Mouse (Mus musculus): Measurements from ENCODE around the gene Elmo3.

The Elmo3 gene

DNA sequence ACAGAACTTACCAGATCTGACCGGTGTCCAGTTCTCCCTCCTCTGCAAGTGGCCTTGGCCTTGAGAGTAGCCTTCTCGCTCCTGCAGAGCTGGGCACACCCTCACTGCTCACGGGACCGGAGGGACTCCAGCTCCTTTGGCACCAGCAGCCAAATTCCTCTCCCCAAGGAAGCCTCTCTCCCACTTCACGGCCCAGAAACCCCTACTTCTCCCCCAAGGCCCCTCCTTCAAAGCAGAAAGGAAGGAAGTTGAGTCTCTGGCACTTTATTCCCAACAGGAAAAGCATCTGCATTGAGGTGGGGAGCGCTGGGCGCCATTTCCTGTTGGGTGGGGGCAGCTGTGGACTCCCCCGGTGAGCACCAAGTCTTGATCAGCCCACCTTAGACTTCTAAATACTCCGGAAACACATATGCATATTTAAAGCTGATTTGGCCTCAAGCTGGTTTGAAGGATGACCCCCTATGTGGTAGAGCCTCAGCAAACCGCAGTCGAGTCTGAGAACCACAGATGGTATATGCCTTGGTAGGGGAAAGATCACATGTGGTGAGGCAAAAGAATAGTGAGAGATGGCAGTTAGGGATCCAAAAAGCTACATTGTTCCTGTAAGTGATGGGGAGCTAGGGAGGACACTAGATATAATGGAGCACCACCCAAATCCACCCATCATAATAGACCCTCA, 9.4 kb upstream of the Elmo3 start, which contains the start of gene Exoc3l:
Exoc3l (minus strand) TSS at position 207 of the 679 bp plus-strand sequence.
- ATAC-seq (ENCODE audit: insufficient number of reproducible peaks, low FRiP score, low TSS enrichment), result no peak

DNA sequence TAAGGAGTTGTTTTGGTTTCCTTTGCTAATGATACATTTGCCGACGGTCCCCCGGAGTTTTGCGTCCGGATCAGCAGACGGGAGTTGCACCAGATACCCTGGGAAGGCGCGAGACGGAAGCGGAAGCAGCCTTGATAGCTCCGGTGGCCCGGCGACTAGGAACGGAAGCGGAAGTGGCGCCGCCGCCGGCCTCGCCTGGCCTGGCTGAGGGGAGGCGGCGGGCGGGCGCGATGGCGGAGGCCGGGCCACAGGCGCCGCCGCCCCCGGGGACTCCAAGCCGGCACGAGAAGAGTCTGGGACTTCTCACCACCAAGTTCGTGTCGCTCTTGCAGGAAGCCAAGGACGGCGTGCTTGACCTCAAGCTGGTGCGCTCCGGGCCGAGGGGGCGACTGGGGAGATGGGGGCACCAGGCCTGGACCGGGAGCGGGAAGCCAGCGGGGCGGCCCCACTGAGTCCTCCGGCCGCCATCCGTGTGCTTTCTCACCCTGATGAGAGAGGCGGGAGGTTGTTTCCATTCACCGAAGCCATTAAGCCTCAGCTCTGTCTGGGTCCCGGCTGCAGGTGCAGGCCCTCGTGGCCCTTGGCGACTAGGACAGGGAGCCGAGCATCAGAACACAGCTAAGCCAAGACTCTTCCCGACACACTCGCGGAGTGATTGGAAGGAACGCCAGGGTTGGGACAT, 7.7 kb upstream of the Elmo3 start, which contains the start of gene E2f4:
E2f4 (plus strand) TSS at position 153 of the 682 bp plus-strand sequence.
- peak; percentile 74 for ATAC-seq (ENCODE audit: insufficient number of reproducible peaks, low FRiP score, low TSS enrichment)

DNA sequence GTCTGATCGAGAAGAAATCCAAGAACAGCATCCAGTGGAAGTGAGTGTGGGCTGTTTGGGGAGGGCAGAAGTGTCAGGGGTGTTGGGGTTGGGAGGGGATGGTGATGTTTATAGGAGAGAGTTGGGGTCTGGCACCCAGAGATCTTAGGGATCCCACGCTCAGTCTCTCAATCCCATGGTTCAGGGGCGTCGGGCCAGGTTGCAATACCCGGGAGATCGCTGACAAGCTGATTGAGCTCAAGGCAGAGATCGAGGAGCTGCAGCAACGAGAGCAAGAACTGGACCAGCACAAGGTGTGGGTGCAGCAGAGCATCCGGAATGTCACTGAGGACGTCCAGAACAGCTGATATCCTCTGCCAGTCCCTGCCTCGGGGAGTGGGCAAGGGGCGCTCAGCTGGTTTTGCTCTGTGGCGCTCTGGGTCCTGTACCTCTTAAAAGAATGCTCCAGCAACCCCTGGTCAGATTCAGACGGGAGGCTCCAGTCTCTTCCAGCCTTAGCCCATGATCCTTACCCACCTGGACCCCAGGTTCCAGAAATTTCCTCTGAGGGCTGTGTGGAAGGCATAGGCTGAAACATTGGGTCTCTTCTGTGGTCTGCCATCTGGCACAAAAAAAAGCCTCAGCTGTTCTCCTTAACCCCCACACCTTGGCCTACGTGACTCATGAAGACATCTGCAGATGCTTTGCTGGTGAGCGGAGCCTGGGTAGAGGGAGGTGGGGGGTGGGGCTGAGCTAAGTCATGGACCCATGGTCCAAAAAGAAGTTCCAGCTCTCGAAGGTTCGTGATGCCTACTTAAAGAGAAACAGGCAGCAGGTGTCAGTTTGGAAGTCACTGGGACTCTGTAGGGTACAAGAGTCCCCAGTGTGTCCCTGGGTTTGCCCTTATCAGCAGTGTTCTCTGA, 6.8 kb upstream of the Elmo3 start:
- ATAC-seq (ENCODE audit: insufficient number of reproducible peaks, low FRiP score, low TSS enrichment), result no peak

DNA sequence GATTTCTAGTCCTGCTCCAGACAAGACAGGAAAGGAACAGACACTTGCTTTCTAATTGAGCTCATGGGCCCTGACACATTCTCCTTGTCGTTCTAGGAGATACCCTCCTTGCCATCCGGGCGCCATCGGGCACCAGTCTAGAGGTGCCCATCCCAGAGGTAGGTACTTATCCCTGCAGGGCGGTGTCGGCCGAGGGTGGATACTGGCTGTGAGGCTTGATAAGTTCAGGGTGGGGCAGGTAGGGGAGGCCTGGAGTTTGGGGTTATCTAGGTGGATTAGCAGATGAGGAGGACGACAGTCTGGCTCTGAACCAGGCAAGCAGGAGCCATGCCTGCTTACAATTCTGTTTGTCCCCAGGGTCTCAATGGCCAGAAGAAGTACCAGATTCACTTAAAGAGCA, 5.4 kb upstream of the Elmo3 start:
- ATAC-seq (ENCODE audit: insufficient number of reproducible peaks, low FRiP score, low TSS enrichment), result no peak

DNA sequence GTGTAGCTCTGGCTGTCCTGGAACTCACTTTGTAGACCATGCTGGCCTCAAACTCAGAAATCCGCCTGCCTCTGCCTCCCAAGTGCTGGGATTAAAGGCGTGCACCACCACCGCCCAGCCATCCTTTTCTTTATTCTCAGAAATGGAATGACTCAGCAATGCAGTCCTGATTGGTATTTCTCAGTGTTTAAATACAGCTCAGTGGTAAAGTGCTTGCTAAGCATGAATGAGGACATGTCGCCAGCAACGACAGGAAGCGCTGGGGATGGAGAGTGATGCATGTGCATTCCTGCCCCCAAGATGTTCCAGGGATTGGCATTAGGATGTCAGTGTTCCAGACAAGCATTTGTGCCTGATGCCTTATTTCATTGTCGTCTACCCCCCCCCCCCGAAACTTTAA, 2.0 kb upstream of the Elmo3 start:
- no peak for ATAC-seq (ENCODE audit: insufficient number of reproducible peaks, low FRiP score, low TSS enrichment)

DNA sequence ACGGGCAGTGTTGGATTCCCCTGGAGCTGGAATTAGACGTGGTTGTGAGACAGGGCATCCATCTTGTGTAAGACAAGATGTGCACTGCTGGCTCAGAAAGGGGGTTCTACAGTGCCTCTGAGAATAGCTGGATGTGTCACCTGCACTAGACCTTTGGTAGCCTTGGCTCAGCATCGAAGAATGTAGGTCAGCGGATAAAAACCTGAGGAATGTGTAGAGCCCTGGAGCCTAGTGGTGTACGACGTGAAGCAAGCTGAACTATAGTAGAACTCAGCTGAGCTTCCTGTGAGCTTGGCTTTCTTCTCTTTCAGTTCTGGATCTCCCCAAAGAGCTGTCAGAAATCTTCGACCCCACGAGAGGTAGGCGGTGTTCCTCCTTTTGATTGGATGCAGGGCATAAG, 1.5 kb upstream of the Elmo3 start:
- no peak for ATAC-seq (ENCODE audit: insufficient number of reproducible peaks, low FRiP score, low TSS enrichment)

DNA sequence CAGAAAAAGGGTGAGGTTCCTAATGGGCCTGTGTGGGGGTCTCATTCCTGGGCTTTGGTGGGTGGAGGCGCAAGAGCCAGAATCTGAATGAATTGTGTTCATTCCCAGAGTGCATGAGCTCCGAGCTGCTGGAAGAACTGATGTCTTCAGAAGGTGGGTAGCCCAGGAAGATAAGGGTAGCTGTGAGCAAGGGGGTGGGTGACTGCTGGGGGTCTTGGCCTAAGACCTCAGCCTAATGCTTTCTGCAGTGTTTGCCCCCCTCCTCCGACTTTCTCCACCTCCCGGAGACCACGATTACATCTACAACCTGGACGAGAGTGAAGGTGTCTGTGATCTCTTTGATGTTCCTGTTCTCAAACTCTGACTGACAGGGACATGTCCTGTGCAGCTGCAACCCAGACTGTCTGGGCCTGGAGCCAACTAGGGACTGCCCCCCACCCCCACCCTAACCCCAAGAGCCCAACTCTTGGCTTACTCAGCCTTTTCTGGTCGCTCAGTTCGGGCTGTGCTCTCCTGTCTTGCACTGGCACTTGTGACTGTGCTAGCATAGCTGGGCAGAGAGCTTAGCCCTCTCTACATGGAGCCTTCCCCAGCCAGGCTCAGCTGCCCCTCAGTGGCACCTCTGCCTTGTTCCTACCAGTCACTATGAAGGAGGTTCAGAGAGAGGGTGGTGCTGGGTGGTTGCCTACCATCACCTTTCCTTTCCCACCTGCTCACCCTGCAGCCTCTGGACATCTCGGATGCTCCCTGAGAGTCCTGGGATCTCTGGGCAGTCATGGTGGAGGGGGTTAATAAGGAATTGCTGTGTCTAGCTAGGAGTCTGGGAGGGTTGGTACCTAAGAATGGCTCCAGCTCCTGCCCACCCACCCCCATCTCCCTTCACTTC, 833 bp upstream of the Elmo3 start:
- no peak for ATAC-seq (ENCODE audit: insufficient number of reproducible peaks, low FRiP score, low TSS enrichment)

DNA sequence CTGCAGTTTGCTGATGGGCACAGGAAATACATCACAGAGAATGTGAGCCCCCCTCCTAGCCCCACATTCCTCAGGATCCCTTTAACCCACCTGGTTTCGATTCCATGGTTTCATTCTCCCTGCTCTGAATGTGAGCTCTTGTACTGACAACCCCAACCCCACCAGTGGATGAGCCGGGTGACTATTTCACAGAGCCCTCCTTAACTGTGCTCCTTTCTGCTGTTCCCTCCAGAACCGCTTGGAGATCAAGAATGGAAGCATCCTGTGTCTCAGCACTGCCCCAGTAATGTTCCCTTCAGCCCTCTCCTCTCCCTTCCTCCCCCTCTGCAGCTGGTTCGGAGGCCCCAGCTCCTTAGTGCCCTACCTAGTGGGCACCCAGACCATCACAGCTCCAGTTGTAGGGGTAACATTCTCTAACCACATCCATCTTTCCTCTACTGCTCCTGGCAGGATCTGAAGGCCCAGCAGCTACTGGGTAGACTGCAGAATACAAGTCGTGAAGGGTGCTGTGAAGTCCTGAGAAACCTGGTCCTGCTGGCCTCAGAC, 818 bp downstream of the Elmo3 start:
- no peak for ATAC-seq (ENCODE audit: insufficient number of reproducible peaks, low FRiP score, low TSS enrichment)

DNA sequence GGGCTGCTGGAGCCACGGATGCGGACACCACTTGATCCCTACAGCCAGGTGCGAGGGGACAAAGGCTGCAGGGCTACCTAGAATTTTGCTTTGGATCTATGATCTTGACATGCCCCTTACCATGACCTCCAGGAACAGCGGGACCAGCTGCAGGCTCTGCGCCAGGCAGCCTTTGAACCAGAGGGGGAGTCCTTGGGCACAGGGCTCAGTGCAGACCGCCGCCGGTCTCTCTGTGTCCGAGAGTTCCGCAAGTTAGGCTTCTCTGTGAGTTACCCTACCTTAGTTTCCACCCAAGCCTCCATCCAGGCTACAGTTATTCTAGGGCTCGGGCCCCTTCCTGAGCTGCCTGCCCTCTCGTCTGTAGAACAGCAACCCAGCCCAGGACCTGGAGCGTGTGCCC, 2.3 kb downstream of the Elmo3 start:
- ATAC-seq (ENCODE audit: insufficient number of reproducible peaks, low FRiP score, low TSS enrichment), result no peak

DNA sequence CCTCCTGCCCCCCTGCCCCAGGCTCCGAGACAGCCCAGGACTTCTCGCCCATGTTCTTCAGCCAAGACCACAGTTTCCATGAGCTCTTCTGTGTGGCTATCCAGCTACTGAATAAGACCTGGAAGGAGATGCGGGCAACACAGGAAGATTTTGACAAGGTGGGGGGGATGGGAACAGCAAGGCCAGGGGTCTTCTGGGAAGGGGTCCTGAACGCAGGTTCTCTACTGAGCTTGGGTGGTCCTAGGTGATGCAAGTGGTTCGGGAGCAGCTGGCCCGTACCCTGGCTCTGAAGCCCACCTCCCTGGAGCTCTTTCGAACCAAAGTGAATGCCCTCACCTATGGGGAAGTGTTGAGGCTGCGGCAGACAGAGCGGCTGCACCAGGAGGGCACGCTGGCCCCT, 3.0 kb downstream of the Elmo3 start:
- no peak for ATAC-seq (ENCODE audit: insufficient number of reproducible peaks, low FRiP score, low TSS enrichment)

DNA sequence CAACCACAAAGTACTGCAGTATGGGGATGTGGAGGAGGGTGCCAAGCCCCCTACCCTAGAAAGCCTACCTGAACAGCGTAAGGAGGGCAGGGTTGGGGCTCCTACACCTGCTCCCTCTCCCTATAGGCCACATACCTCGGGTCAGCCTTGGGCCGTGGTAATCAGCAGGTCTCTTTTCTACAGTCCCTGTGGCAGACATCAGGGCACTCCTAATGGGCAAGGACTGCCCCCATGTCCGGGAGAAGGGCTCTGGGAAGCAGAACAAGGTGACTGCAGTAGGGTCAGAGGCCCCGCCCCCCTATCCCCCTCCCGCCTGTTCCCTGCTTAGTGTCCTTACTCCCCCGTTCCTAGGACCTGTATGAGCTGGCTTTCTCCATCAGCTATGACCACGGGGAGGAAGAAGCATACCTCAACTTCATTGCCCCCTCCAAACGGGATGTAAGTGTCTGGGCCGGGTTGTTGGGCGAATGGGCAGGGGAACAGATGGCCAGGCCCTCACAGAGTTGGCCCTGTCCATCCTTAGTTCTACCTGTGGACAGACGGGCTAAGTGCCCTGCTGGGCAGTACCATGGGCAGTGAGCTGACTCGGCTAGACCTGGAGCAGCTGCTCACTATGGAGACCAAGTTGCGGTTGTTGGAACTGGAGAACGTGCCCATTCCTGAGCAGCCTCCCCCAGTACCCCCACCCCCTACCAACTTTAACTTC, 3.9 kb downstream of the Elmo3 start:
- ATAC-seq (ENCODE audit: insufficient number of reproducible peaks, low FRiP score, low TSS enrichment), result peak; percentile 74

DNA sequence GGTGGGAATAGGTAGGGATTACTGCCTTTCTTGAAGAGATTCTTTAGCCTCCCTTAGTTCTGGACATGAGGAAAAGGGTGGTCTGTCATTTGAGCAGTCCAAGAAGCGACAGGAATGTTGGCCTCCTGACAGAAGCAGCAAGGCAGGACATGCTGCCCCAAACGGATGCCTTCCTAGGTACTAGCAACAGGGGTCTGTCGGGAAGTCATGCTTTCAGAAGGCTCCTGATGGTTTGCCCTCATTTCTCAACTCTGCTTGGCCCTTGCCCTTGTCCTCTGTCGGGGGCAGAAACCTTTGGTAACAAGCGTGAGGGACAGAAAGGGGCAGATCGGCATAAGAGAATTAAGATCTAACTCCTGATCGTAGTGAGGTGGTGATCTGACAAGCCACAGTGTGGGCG, 4.7 kb downstream of the Elmo3 start:
- no peak for ATAC-seq (ENCODE audit: insufficient number of reproducible peaks, low FRiP score, low TSS enrichment)

DNA sequence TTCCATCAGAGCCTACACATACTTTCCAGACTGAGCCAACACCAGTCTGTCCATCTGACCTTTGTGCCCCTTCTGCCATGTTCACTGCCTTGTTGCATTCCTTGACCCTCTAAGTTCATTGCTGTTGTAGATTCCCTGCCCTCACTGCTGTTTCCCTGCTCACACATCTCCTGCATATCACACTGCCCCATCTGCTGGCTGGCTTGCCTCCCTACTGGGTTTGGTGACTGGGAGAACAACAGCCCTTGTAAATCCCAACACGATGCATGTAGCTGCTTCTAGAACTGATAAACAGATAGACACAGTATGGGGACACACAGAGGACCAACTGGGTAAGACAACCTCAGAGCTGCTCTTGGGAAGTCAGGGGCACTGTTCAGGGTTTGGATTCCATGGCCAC, 6.3 kb downstream of the Elmo3 start:
- ATAC-seq (ENCODE audit: insufficient number of reproducible peaks, low FRiP score, low TSS enrichment), result no peak

DNA sequence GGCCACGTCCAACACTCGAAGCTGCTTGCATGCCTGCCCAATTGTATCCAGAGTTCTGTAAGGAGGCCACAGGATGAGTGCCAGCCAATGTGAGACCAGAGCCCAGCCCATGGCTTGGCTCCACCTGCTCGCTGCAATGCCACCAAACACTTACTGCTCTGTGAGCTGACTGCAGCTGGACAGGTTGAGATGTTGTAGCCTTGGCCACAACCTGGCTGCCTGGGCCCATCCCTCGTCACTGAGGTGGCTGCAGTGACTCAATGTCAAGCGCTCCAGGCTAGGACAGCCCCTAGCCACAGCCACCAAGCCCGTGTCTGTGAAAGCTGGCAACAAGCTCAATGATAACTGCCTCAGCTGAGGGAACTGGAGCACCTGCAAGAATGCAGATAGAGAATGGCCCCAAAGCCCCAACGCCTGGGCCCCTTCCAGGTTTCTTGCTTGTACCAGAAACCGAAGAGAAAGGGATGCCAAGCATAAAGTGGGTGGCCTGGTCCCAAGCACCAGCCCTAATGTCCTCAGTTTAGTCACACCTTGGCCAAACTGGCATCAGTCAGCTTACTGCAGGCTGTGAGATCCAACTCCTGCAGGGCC, 7.6 kb downstream of the Elmo3 start:
- ATAC-seq (ENCODE audit: insufficient number of reproducible peaks, low FRiP score, low TSS enrichment), result no peak

DNA sequence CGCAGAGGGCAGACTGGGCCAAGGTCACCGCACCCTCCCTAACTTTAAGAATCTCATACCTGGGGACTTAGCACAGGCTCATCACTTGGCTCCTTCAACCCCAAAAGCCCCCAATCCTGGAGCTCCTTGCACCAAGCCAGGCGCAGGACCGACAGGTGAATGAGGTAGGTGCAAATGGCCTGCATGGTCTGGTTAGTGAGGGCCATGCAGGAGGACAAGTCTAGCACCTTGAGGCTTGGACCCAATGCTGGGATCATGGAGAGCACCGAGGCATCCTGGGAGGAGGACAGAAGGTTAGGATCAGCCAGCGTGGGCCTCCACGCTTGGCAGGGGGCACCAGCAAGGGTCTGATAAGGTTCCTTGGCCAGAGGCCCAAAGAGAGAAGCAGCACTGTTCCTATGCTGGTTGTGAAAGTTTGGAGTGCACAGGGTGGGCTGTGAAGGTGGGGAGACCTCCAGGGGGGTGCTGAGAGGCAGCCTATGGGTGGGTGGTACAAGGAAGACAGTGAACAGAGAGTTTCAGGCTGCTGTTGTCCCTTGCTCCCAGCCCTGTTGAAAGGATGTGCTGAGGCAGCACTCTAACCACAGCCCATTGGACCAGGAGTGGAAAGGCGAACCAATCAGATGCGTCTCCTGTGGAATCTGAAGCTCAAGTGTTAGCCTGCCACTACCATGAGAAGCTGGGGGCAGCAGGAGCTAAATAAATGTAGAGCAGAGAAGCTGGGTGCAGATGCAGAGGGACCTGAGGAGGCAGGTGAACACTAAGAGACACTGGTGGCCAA, 8.4 kb downstream of the Elmo3 start:
- no peak for ATAC-seq (ENCODE audit: insufficient number of reproducible peaks, low FRiP score, low TSS enrichment)

DNA sequence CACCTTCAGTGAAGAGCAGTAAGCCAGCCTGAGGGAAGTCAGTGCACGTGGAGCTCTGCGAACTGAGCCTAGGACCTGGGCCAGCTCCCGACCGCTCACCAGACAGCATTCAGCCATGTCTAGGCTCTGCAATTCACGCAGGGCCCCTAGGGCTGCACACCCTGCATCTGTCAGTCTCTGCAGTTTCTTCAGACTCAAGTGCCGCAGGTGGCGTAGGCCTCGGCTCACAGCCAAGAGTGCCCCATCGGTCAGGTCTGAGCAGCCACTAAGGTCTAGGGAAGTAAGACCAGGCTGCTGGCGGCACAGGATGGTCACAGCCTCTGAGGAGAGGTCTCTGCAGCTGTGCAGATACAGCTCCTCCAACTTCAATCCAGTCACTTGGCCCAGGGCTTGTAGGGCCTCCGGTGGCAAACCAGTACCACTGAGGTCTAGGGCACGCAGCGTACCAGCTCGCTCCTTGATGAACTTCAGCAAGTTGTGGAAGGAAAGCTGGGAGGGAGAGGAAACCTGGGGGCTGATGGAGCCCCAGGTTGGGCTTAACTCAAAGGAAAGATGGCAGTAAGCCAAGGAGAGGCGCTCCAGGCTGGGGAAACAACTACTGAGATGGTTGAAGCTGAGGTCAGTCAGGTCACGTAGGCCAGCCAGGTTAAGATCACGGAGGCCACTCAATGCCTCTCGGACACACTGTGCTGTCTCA, 9.8 kb downstream of the Elmo3 start:
- no peak for ATAC-seq (ENCODE audit: insufficient number of reproducible peaks, low FRiP score, low TSS enrichment)

DNA sequence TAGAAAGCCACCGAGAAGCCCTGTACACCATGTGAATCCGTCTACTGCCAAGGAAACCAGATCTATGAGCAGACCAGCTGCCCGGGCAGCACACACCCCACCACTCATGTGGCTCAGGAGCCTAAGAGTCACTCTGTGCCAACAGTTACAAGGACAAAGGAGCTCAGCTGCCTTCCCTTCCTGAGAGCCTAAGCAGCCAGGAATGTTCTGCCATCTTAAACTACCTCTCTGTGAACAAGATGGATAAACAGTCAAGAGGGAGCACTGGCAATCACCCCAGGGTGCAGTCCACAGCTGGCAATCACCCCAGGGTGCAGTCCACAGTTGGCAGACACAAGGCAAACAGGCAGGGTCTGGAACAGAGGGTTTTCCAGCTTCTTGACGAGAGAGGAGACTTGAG, 12.5 kb downstream of the Elmo3 start:
- ATAC-seq (ENCODE audit: insufficient number of reproducible peaks, low FRiP score, low TSS enrichment), result no peak

All from cerebellum, adult (tissue).